ENCODE assay signal across 8 mouse cellular contexts in genomic region chr1:89943202-89943601, GRCm38 (mm10). TPM values are rescaled to one million over a fixed set of nuclear protein-coding genes. Genes with fewer than 3 reads are reported as not detected.
DNase-seq lines count a peak whose midpoint lies in the region; ATAC-seq and TF ChIP-seq lines count a peak whose summit lies in the region.

No protein-coding gene starts in this region.

- no peak for TF ChIP-seq EP300 in heart, postnatal 0 days (IDR thresholded peaks at IDR 0.05; ENCODE audit: low read depth)

- ATAC-seq in heart, postnatal 0 days (ENCODE audit: insufficient read depth, low read depth): peak; percentile 68; the same call in 1 of the 2 replicates
- no peak for ATAC-seq in frontal cortex, adult (ENCODE audit: low TSS enrichment)

- no peaks in the 10 kb centered on the region for H3K9me3 ChIP-seq in heart, postnatal 0 days (replicated peaks; ENCODE audit: control insufficient read depth, low read length)
- no peaks in the 10 kb centered on the region for H3K9me3 ChIP-seq in megakaryocyte, embryonic 14.5 days

- peak; percentile 89 for TF ChIP-seq CTCF in heart, postnatal 0 days (IDR thresholded peaks at IDR 0.05; ENCODE audit: low read depth)
- TF ChIP-seq CTCF in layer of hippocampus, adult 2 months (conservative IDR thresholded peaks at IDR 0.05): peak; percentile 91

- peaks cover 72% of the 10 kb centered on the region for H3K27me3 ChIP-seq in heart, postnatal 0 days (ENCODE audit: control insufficient read depth, insufficient read depth, low read length)
- H3K27me3 ChIP-seq in megakaryocyte, embryonic 14.5 days (replicated peaks): peaks cover 32% of the 10 kb centered on the region

- no peaks in the 10 kb centered on the region for H3K36me3 ChIP-seq in heart, postnatal 0 days (replicated peaks; ENCODE audit: control insufficient read depth, insufficient read depth, low read length)
- no peaks in the 10 kb centered on the region for H3K36me3 ChIP-seq in megakaryocyte, embryonic 14.5 days (replicated peaks; ENCODE audit: low read length)

- 0 out of 2 replicates have a peak, but pooled peaks cover 5% of the 10 kb centered on the region for H3K4me1 ChIP-seq in heart, postnatal 0 days (ENCODE audit: control insufficient read depth, insufficient read depth)
- peaks cover 43% of the 10 kb centered on the region for H3K4me1 ChIP-seq in megakaryocyte, embryonic 14.5 days

- no peak overlapping the region for H3K4me2 ChIP-seq in heart, postnatal 0 days (ENCODE audit: low read depth, low read length)

- no peak overlapping the region for H3K27ac ChIP-seq in heart, postnatal 0 days (ENCODE audit: low read depth)
- no peak overlapping the region for H3K27ac ChIP-seq in layer of hippocampus, adult 2 months

- WGBS in heart, postnatal 0 days: 3% methylated on average over 16 of the region's 16 CpGs

- no peak overlapping the region for H3K4me3 ChIP-seq in heart, postnatal 0 days (ENCODE audit: low read depth, low read length)
- H3K4me3 ChIP-seq in layer of hippocampus, adult 2 months: no peak overlapping the region
- peak overlapping the region; percentile 88 for H3K4me3 ChIP-seq in megakaryocyte, embryonic 14.5 days (replicated peaks)

- peak; percentile 85 for DNase-seq in ES-CJ7 (ENCODE audit: low read depth, low spot score)
- peak; percentile 74 to 82 for DNase-seq in adrenal gland, adult 18-20 months (ENCODE audit: low spot score in 2 of 2)
- peak; percentile 86 for DNase-seq in embryo, embryonic 11 days
- DNase-seq in heart, postnatal 0 days (ENCODE audit: low spot score): peak; percentile 63
- peak; percentile 20 to 75 for DNase-seq in layer of hippocampus, adult 2 months (ENCODE audit: low spot score in 2 of 2)
- DNase-seq in right cerebral cortex, adult 2 months (ENCODE audit: low spot score in 2 of 2): peak; percentile 73 to 79

- H3K9ac ChIP-seq in heart, postnatal 0 days (replicated peaks; ENCODE audit: low read depth, low read length): no peak overlapping the region

RNA-seq across cellular contexts. Expression of gene Gbx2, which starts 12.2 kb away (rescaled TPM):
- total RNA-seq in adrenal gland, adult 18-20 months (2021): not detected
- total RNA-seq in heart, postnatal 0 days (2014; rRNA removed; ENCODE audit: low replicate concordance): not detected in 2 replicates
- not detected in 2 replicates for polyA plus RNA-seq in heart, postnatal 0 days (2015; fragmentation: Nextera tagmentation; extraction: Ambion mirVana)
- total RNA-seq in layer of hippocampus, adult 2 months (2021): under 1 TPM in 1 of 2 experiments, not detected in 1; 0.31 TPM
- polyA plus RNA-seq in megakaryocyte, embryonic 14.5 days (2012; ENCODE audit: insufficient read depth, low replicate concordance): 68.4 and 75.9 TPM in 2 replicates
